Mouse (Mus musculus): ENCODE results near the gene Ccdc43. TPM values are rescaled to one million over a fixed set of nuclear protein-coding genes. Genes with fewer than 3 reads are reported as not detected.

Ccdc43 gene
- 10 to 100 TPM in 25 of 26 experiments, 1 to 10 TPM in 1; 9.7 to 28.3 (median 20.1) TPM for total RNA-seq (2018; cell fraction: chromatin; rRNA removed)
- 10 to 100 TPM; 16.7 to 27.8 (median 20.0) TPM for total RNA-seq (2018; cell fraction: cytosol; rRNA removed)
- 10 to 100 TPM; 12.0 to 36.6 (median 19.5) TPM for total RNA-seq (2018; cell fraction: nucleus; rRNA removed)
- 19.1 to 24.1 TPM (median 22.5 TPM) in 3 replicates for polyA plus RNA-seq (2018)

- no peaks in the 10 kb centered on the region for H3K36me3 ChIP-seq (ENCODE audit: inconsistent target)
- peaks cover 16% of the 10 kb centered on the region for H3K79me2 ChIP-seq (ENCODE audit: inconsistent target)
- WGBS (ENCODE audit: missing documents), result 2% methylated on average over 49 of the region's 49 CpGs
- peak within 1 kb of the TSS; percentile 27; the same call in 1 of the 2 replicates for H3K27ac ChIP-seq
- peak within 1 kb of the TSS; percentile 98 for H3K4me3 ChIP-seq (ENCODE audit: inconsistent target)
Measured at GRCm38 (mm10) chr11:102697338-102698017, at the start of gene Ccdc43. Gene Ccdc43, minus strand, starts transcription at chr11:102697782.

GRCm38 (mm10) chr11:102744746-102745145 lies 47.2 kb upstream of the Ccdc43 start:
- Histone ChIP-seq H3K4me3 (ENCODE audit: inconsistent target) (no peak overlapping the region), H3K27ac (no peak overlapping the region), H3K36me3 (ENCODE audit: inconsistent target) (no peaks in the 10 kb centered on the region), H3K79me2 (ENCODE audit: inconsistent target) (no peaks in the 10 kb centered on the region)
- 73% methylated on average over 3 of the region's 3 CpGs for WGBS (ENCODE audit: missing documents)

GRCm38 (mm10) chr11:102742843-102743242 lies 45.3 kb upstream of the Ccdc43 start:
- H3K27ac ChIP-seq, result no peak overlapping the region
- 84% methylated on average over 5 of the region's 5 CpGs for WGBS (ENCODE audit: missing documents)
- H3K36me3 ChIP-seq (ENCODE audit: inconsistent target), result no peaks in the 10 kb centered on the region
- H3K79me2 ChIP-seq (ENCODE audit: inconsistent target), result no peaks in the 10 kb centered on the region
- no peak overlapping the region for H3K4me3 ChIP-seq (ENCODE audit: inconsistent target)

- Histone ChIP-seq H3K27ac (no peak overlapping the region), H3K4me3 (ENCODE audit: inconsistent target) (no peak overlapping the region), H3K79me2 (ENCODE audit: inconsistent target) (no peaks in the 10 kb centered on the region), H3K36me3 (ENCODE audit: inconsistent target) (no peaks in the 10 kb centered on the region)
- WGBS (ENCODE audit: missing documents), result 90% methylated on average over 6 of the region's 7 CpGs
Measured at GRCm38 (mm10) chr11:102742066-102742465, 44.5 kb upstream of the Ccdc43 start.

GRCm38 (mm10) chr11:102741129-102741950 lies 43.8 kb upstream of the Ccdc43 start:
- no peaks in the 10 kb centered on the region for H3K36me3 ChIP-seq (ENCODE audit: inconsistent target)
- H3K79me2 ChIP-seq (ENCODE audit: inconsistent target), result no peaks in the 10 kb centered on the region
- no peak overlapping the region for H3K4me3 ChIP-seq (ENCODE audit: inconsistent target)
- H3K27ac ChIP-seq, result no peak overlapping the region
- 34% methylated on average over 20 of the region's 22 CpGs for WGBS (ENCODE audit: missing documents)

- no peak overlapping the region for H3K4me3 ChIP-seq (ENCODE audit: inconsistent target)
- 82% methylated on average over 11 of the region's 11 CpGs for WGBS (ENCODE audit: missing documents)
- no peaks in the 10 kb centered on the region for H3K79me2 ChIP-seq (ENCODE audit: inconsistent target)
- no peak overlapping the region for H3K27ac ChIP-seq
- no peaks in the 10 kb centered on the region for H3K36me3 ChIP-seq (ENCODE audit: inconsistent target)
Measured at GRCm38 (mm10) chr11:102740634-102741033, 43.1 kb upstream of the Ccdc43 start.

- Histone ChIP-seq H3K79me2 (ENCODE audit: inconsistent target) (no peaks in the 10 kb centered on the region), H3K27ac (no peak overlapping the region), H3K36me3 (ENCODE audit: inconsistent target) (no peaks in the 10 kb centered on the region), H3K4me3 (ENCODE audit: inconsistent target) (no peak overlapping the region)
- 16% methylated on average over 19 of the region's 20 CpGs for WGBS (ENCODE audit: missing documents)
Measured at GRCm38 (mm10) chr11:102739278-102739966, 41.8 kb upstream of the Ccdc43 start.

GRCm38 (mm10) chr11:102738046-102738445 lies 40.5 kb upstream of the Ccdc43 start:
- 88% methylated on average over 3 of the region's 3 CpGs for WGBS (ENCODE audit: missing documents)
- Histone ChIP-seq H3K27ac (no peak overlapping the region), H3K4me3 (ENCODE audit: inconsistent target) (no peak overlapping the region), H3K79me2 (ENCODE audit: inconsistent target) (no peaks in the 10 kb centered on the region), H3K36me3 (ENCODE audit: inconsistent target) (no peaks in the 10 kb centered on the region)

GRCm38 (mm10) chr11:102734961-102735360 lies 37.4 kb upstream of the Ccdc43 start:
- Histone ChIP-seq H3K27ac (no peak overlapping the region), H3K36me3 (ENCODE audit: inconsistent target) (no peaks in the 10 kb centered on the region), H3K79me2 (ENCODE audit: inconsistent target) (no peaks in the 10 kb centered on the region), H3K4me3 (ENCODE audit: inconsistent target) (no peak overlapping the region)
- WGBS (ENCODE audit: missing documents), result 97% methylated on average over 6 of the region's 6 CpGs

- no peak overlapping the region for H3K4me3 ChIP-seq (ENCODE audit: inconsistent target)
- 76% methylated on average over 5 of the region's 5 CpGs for WGBS (ENCODE audit: missing documents)
- H3K36me3 ChIP-seq (ENCODE audit: inconsistent target), result no peaks in the 10 kb centered on the region
- no peak overlapping the region for H3K27ac ChIP-seq
- H3K79me2 ChIP-seq (ENCODE audit: inconsistent target), result no peaks in the 10 kb centered on the region
Measured at GRCm38 (mm10) chr11:102733146-102733545, 35.6 kb upstream of the Ccdc43 start.

GRCm38 (mm10) chr11:102731366-102731765 lies 33.8 kb upstream of the Ccdc43 start:
- H3K79me2 ChIP-seq (ENCODE audit: inconsistent target), result no peaks in the 10 kb centered on the region
- H3K36me3 ChIP-seq (ENCODE audit: inconsistent target), result no peaks in the 10 kb centered on the region
- H3K4me3 ChIP-seq (ENCODE audit: inconsistent target), result no peak overlapping the region
- no peak overlapping the region for H3K27ac ChIP-seq
- 32% methylated on average over 6 of the region's 6 CpGs for WGBS (ENCODE audit: missing documents)

GRCm38 (mm10) chr11:102729835-102730234 lies 32.3 kb upstream of the Ccdc43 start:
- Histone ChIP-seq H3K79me2 (ENCODE audit: inconsistent target) (no peaks in the 10 kb centered on the region), H3K4me3 (ENCODE audit: inconsistent target) (no peak overlapping the region), H3K27ac (no peak overlapping the region), H3K36me3 (ENCODE audit: inconsistent target) (no peaks in the 10 kb centered on the region)
- WGBS (ENCODE audit: missing documents), result 89% methylated on average over 3 of the region's 3 CpGs

- H3K36me3 ChIP-seq (ENCODE audit: inconsistent target), result no peaks in the 10 kb centered on the region
- no peak overlapping the region for H3K27ac ChIP-seq
- WGBS (ENCODE audit: missing documents), result 29% methylated on average over 7 of the region's 7 CpGs
- no peak overlapping the region for H3K4me3 ChIP-seq (ENCODE audit: inconsistent target)
- no peaks in the 10 kb centered on the region for H3K79me2 ChIP-seq (ENCODE audit: inconsistent target)
Measured at GRCm38 (mm10) chr11:102728614-102729013, 31.0 kb upstream of the Ccdc43 start.

GRCm38 (mm10) chr11:102725574-102725973 lies 28.0 kb upstream of the Ccdc43 start:
- H3K79me2 ChIP-seq (ENCODE audit: inconsistent target), result no peaks in the 10 kb centered on the region
- H3K36me3 ChIP-seq (ENCODE audit: inconsistent target), result no peaks in the 10 kb centered on the region
- no peak overlapping the region for H3K27ac ChIP-seq
- no peak overlapping the region for H3K4me3 ChIP-seq (ENCODE audit: inconsistent target)
- WGBS (ENCODE audit: missing documents), result 31% methylated on average over 3 of the region's 3 CpGs
